Mouse (Mus musculus): ENCODE measurements around the gene Prdm16.

The Prdm16 gene

DNA sequence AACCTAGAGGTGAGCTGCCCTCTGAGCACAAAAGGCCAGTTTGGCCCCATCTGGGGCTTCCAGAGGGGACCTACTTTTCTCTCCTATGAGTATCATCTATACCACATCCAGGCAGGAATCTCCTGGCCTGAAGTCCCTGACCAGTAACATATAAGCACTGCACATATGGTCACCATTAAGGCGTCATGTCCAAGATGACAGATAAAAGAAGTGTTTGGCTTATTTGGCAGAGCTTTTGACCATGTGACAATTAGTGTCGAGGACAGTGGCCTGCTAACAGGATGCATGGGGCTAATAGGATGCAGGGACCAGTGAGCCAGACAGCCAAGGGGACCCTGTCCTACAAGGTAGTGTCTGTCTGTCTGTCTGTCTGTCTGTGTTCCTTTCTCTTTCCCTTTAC is 250.8 kb downstream of the Prdm16 start:
- H3K36me3 ChIP-seq (ENCODE audit: insufficient read depth, low read length), result no peaks in the 10 kb centered on the region
- H3K27me3 ChIP-seq (ENCODE audit: insufficient read depth, low read length), result peaks cover 64% of the 10 kb centered on the region
- H3K9me3 ChIP-seq (ENCODE audit: low read length), result no peaks in the 10 kb centered on the region
- H3K4me3 ChIP-seq (replicated peaks; ENCODE audit: low read length), result no peak overlapping the region
- TF ChIP-seq NANOG (IDR thresholded peaks at IDR 0.05; ENCODE audit: borderline replicate concordance, low read length), result no peak
- no peak for TF ChIP-seq POU5F1 (IDR thresholded peaks at IDR 0.05; ENCODE audit: borderline replicate concordance, low read length)
- no peak for TF ChIP-seq CTCF (conservative IDR thresholded peaks at IDR 0.05; ENCODE audit: low read length)
- H3K4me1 ChIP-seq (replicated peaks; ENCODE audit: low read depth, low read length), result peaks cover 29% of the 10 kb centered on the region

DNA sequence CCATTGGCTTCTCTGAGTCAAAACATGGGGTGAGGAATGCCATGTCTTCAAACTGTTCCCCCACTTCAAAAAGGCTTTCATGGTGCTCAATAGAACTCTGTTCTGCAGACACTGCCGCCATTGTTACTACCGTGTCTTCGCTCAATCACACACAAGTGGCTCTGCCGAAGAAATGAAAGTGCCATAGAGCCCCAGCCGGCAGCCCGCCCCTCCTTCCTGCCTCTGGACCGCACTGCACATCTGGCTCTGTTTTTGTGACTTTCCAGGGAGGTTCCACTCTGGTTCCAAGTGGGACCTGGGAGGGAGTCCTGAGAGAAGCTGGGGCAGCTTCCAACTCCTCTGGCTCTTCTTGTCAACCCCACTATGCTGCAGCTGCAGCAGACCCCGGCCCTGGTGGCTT is 251.5 kb downstream of the Prdm16 start:
- H3K9me3 ChIP-seq (ENCODE audit: low read length), result no peaks in the 10 kb centered on the region
- TF ChIP-seq CTCF (conservative IDR thresholded peaks at IDR 0.05; ENCODE audit: low read length) (no peak), NANOG (IDR thresholded peaks at IDR 0.05; ENCODE audit: borderline replicate concordance, low read length) (no peak), POU5F1 (IDR thresholded peaks at IDR 0.05; ENCODE audit: borderline replicate concordance, low read length) (no peak)
- no peaks in the 10 kb centered on the region for H3K36me3 ChIP-seq (ENCODE audit: insufficient read depth, low read length)
- H3K4me3 ChIP-seq (replicated peaks; ENCODE audit: low read length), result no peak overlapping the region
- H3K27me3 ChIP-seq (ENCODE audit: insufficient read depth, low read length), result peaks cover 64% of the 10 kb centered on the region
- peaks cover 22% of the 10 kb centered on the region for H3K4me1 ChIP-seq (replicated peaks; ENCODE audit: low read depth, low read length)

DNA sequence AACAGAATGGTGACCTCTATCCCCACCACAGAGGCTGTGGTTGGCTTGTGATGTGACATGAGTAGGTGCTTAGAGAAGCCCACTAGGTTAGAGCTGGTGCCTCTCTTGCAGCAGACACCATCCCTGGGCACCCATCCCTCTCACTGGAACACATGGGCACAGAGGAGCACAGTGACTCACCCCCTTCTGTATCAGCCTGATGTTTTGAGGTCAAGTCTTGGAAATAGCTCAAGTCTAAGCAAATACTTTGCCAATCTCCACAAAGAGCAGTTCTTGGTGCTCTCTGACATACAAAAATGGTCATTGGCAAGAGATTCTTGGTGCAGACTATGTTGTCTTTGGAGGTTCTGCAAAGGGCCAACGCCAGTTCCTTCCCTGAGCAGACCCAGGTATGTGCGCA is 257.8 kb downstream of the Prdm16 start:
- Histone ChIP-seq H3K4me3 (replicated peaks; ENCODE audit: low read length) (no peak overlapping the region), H3K27me3 (ENCODE audit: insufficient read depth, low read length) (peaks cover 48% of the 10 kb centered on the region), H3K36me3 (ENCODE audit: insufficient read depth, low read length) (no peaks in the 10 kb centered on the region), H3K4me1 (replicated peaks; ENCODE audit: low read depth, low read length) (no peaks in the 10 kb centered on the region), H3K9me3 (ENCODE audit: low read length) (no peaks in the 10 kb centered on the region)
- no peak for TF ChIP-seq NANOG (IDR thresholded peaks at IDR 0.05; ENCODE audit: borderline replicate concordance, low read length)
- TF ChIP-seq CTCF (conservative IDR thresholded peaks at IDR 0.05; ENCODE audit: low read length), result no peak
- TF ChIP-seq POU5F1 (IDR thresholded peaks at IDR 0.05; ENCODE audit: borderline replicate concordance, low read length), result no peak

DNA sequence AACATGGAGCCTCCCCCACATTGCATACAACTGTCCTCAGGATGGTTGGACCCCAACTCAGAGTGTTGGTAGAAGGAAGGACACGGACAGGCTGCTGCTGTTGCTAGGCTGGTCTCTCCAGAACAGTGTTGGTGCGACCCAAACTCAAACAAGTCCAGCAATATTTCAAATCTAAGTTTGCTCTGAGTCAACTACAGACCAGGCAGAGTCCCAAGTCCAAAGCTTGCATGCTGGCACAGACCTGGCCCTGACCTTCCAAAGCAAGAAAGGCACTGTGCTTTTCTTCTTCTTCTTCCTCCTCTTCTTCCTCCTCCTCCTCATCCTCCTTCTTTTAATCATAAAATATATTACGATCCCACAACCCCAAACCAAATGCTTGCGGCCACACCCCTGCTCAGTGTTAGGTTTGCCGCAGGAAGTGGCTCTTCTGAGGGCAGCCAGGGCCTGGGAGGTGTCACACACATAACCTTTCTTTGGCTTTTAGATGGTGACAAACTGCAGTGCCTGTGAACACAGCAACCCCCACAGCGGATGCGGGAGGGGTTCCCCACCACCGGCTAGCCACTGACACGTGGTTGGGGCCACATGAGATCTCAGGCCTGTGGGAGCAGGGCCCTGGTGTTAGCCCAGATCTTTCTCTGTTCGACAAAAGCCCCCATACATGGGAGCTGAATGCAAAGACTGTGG is 260.6 kb downstream of the Prdm16 start:
- H3K4me3 ChIP-seq (replicated peaks; ENCODE audit: low read length), result no peak overlapping the region
- TF ChIP-seq POU5F1 (IDR thresholded peaks at IDR 0.05; ENCODE audit: borderline replicate concordance, low read length) (no peak), CTCF (conservative IDR thresholded peaks at IDR 0.05; ENCODE audit: low read length) (no peak), NANOG (IDR thresholded peaks at IDR 0.05; ENCODE audit: borderline replicate concordance, low read length) (no peak)
- H3K9me3 ChIP-seq (ENCODE audit: low read length), result no peaks in the 10 kb centered on the region
- no peaks in the 10 kb centered on the region for H3K36me3 ChIP-seq (ENCODE audit: insufficient read depth, low read length)
- H3K27me3 ChIP-seq (ENCODE audit: insufficient read depth, low read length), result peaks cover 63% of the 10 kb centered on the region
- H3K4me1 ChIP-seq (replicated peaks; ENCODE audit: low read depth, low read length), result peaks cover 7% of the 10 kb centered on the region; the same call in 1 of the 2 replicates

DNA sequence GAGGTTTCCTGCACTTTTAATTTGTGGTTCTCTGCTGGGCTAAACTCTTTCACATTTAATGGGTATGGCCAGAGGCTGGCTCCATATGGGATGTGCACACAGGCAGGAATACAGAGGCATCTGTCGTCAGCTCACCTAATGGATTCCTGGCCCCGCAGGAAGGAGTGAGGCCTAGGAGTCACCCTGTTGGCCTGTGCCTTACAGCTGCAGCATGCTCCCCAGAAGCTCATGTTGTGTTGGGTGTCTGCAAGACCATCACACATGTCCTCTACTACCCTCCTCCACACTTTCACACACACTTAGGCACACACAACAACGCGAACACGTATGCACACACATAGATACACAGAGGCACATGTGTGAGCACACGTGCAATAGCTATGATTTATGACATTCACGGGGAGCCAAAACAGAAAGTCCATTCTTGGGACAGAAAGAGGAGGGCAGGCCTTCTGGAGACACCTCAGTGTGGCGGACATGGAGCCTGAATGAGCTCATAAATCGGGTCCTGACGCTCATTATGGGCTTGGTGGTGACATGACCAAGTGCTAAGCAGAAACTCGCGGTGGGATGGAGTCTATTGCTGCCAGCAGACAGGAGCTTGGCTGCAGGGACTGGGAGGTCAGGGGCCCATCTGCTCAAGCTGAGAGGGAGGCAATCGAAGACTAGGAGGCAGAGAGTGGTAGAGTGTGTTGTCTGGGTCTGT is 265.0 kb downstream of the Prdm16 start:
- H3K4me3 ChIP-seq (replicated peaks; ENCODE audit: low read length), result peak overlapping the region; percentile 52
- H3K27me3 ChIP-seq (ENCODE audit: insufficient read depth, low read length), result peaks cover 81% of the 10 kb centered on the region
- no peaks in the 10 kb centered on the region for H3K36me3 ChIP-seq (ENCODE audit: insufficient read depth, low read length)
- H3K4me1 ChIP-seq (replicated peaks; ENCODE audit: low read depth, low read length), result peaks cover 46% of the 10 kb centered on the region
- H3K9me3 ChIP-seq (ENCODE audit: low read length), result no peaks in the 10 kb centered on the region
- TF ChIP-seq CTCF (conservative IDR thresholded peaks at IDR 0.05; ENCODE audit: low read length), result no peak
- no peak for TF ChIP-seq NANOG (IDR thresholded peaks at IDR 0.05; ENCODE audit: borderline replicate concordance, low read length)
- TF ChIP-seq POU5F1 (IDR thresholded peaks at IDR 0.05; ENCODE audit: borderline replicate concordance, low read length), result no peak

DNA sequence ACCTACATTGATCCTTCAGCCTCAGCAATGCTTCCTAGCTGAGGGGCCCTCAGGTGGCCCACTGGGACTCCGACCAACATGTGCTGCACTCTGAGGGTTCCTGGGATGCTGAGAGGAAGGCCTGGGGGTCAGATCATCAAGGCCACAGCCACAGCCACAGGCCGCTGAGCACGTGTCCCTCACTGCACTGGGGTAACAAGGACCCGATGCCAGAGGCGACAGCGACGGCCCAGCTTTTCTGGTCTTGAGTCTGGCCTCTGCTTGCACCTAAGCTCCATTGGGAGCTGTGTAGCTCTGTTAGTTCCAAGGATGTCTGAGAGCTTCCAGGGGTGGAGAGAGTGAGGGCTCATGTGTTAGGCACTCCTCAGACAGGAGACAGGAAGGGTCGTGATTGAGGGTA is 265.8 kb downstream of the Prdm16 start:
- H3K4me3 ChIP-seq (replicated peaks; ENCODE audit: low read length), result peak overlapping the region; percentile 52; the same call in 1 of the 2 replicates
- TF ChIP-seq CTCF (conservative IDR thresholded peaks at IDR 0.05; ENCODE audit: low read length) (no peak), NANOG (IDR thresholded peaks at IDR 0.05; ENCODE audit: borderline replicate concordance, low read length) (no peak), POU5F1 (IDR thresholded peaks at IDR 0.05; ENCODE audit: borderline replicate concordance, low read length) (no peak)
- H3K36me3 ChIP-seq (ENCODE audit: insufficient read depth, low read length), result no peaks in the 10 kb centered on the region

DNA sequence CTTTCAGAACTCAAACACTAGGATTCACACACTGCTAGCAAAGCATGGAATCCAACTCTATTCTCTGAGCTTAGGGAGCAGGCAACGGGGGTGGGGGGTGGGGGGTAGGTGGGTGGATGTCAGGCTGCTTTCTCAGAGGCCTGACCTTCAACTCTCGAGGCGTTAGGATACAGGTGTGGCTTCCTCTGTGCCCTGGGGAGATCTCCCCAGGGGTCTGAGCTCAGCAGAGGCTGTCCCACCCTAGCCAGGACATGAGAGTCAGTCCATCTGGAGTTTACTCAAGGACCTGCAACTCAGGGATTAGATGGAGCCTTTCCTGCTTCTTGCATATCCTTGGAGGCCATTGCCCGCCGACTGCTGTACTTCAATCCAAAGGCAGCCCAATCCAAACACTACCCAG is 267.6 kb downstream of the Prdm16 start:
- Histone ChIP-seq H3K36me3 (ENCODE audit: insufficient read depth, low read length) (no peaks in the 10 kb centered on the region), H3K9me3 (ENCODE audit: low read length) (no peaks in the 10 kb centered on the region), H3K4me1 (replicated peaks; ENCODE audit: low read depth, low read length) (peaks cover 64% of the 10 kb centered on the region), H3K4me3 (replicated peaks; ENCODE audit: low read length) (peak overlapping the region; percentile 32; the same call in 1 of the 2 replicates), H3K27me3 (ENCODE audit: insufficient read depth, low read length) (peaks cover 79% of the 10 kb centered on the region)
- TF ChIP-seq NANOG (IDR thresholded peaks at IDR 0.05; ENCODE audit: borderline replicate concordance, low read length) (no peak), POU5F1 (IDR thresholded peaks at IDR 0.05; ENCODE audit: borderline replicate concordance, low read length) (no peak), CTCF (conservative IDR thresholded peaks at IDR 0.05; ENCODE audit: low read length) (no peak)

More for the DNA sequence above, 265.8 kb downstream of the Prdm16 start:
- H3K9me3 ChIP-seq (ENCODE audit: low read length), result no peaks in the 10 kb centered on the region
- peaks cover 55% of the 10 kb centered on the region for H3K4me1 ChIP-seq (replicated peaks; ENCODE audit: low read depth, low read length)
- H3K27me3 ChIP-seq (ENCODE audit: insufficient read depth, low read length), result peaks cover 80% of the 10 kb centered on the region

DNA sequence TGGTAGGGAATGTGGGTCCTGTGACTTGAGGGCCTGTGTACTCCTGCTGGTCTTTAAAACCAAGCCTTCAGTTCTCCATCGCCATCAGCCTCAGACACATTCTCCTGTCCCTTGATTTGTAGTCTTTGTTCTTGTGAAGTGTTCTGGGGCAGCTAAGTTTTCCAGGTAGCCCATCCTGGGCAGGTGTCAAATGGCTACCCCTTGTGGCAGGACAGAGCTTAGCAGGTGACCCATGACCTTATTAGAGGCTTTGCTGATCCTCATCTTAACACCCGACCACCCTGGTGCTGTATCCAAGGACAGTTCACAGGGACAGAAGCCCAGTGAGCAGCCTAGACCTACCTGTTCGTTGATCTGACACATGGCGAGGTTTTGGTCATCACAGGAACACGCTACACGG is 269.8 kb downstream of the Prdm16 start:
- H3K36me3 ChIP-seq (ENCODE audit: insufficient read depth, low read length), result no peaks in the 10 kb centered on the region
- no peak overlapping the region for H3K4me3 ChIP-seq (replicated peaks; ENCODE audit: low read length)
- H3K9me3 ChIP-seq (ENCODE audit: low read length), result no peaks in the 10 kb centered on the region
- peaks cover 71% of the 10 kb centered on the region for H3K27me3 ChIP-seq (ENCODE audit: insufficient read depth, low read length)
- TF ChIP-seq NANOG (IDR thresholded peaks at IDR 0.05; ENCODE audit: borderline replicate concordance, low read length) (no peak), CTCF (conservative IDR thresholded peaks at IDR 0.05; ENCODE audit: low read length) (0 out of 2 replicates have a peak, but pooled peaks have one; percentile 9)
- H3K4me1 ChIP-seq (replicated peaks; ENCODE audit: low read depth, low read length), result peaks cover 78% of the 10 kb centered on the region

Data from E14TG2a.4 (cell line).